Mouse (Mus musculus) liver, embryonic 12.5 days (tissue): ENCODE measurements around the gene Fgf9. TPM values are rescaled to one million over a fixed set of nuclear protein-coding genes. Genes with fewer than 3 reads are reported as not detected.

Experiments
- ATAC-seq: fragments of 200-750 bp; cut with Nextera tagmentation; 2 replicates; pipeline ENCODE4 v1.8.0; 2017; ENCODE audit warnings: moderate number of reproducible peaks, mild to moderate bottlenecking, moderate library complexity
- H3K27ac ChIP-seq: fragments of 300-500 bp; sonication (generic); 2 replicates; pipeline ENCODE4 v1.5.1; 2016; ENCODE audit warnings: mild to moderate bottlenecking
- H3K27me3 ChIP-seq: fragments of 300-500 bp; sonication (generic); replicated peaks from 2 replicates; pipeline ENCODE4 v1.6.1; 2016; ENCODE audit warnings: mild to moderate bottlenecking, moderate library complexity
- H3K36me3 ChIP-seq: fragments of 300-500 bp; sonication (generic); 2 replicates; pipeline ENCODE4 v1.6.1; 2016; ENCODE audit warnings: mild to moderate bottlenecking, moderate library complexity
- H3K4me1 ChIP-seq: fragments of 300-500 bp; sonication (generic); 2 replicates; pipeline ENCODE4 v1.6.1; 2016
- H3K4me2 ChIP-seq: fragments of 300-500 bp; sonication (generic); 2 replicates; pipeline ENCODE4 v1.6.1; 2016; ENCODE audit warnings: mild to moderate bottlenecking, moderate library complexity
- H3K4me3 ChIP-seq: fragments of 300-500 bp; sonication (generic); 2 replicates; pipeline ENCODE4 v1.5.1; 2016; ENCODE audit warnings: mild to moderate bottlenecking, moderate library complexity
- H3K9ac ChIP-seq: fragments of 300-500 bp; sonication (generic); 2 replicates; pipeline ENCODE4 v1.6.1; 2016; ENCODE audit warnings: mild to moderate bottlenecking, moderate library complexity
- H3K9me3 ChIP-seq: fragments of 300-500 bp; sonication (generic); replicated peaks from 2 replicates; pipeline ENCODE4 v1.6.1; 2016; ENCODE audit warnings: mild to moderate bottlenecking, moderate library complexity
- WGBS: fragments of 180-500 bp; shearing (Covaris S2); methylation state at CpG from one replicate; pipeline ENCODE4 v1.1.7; 2016; ENCODE audit not compliant: insufficient replicate concordance; 5-methylcytosine and 5-hydroxymethylcytosine counted together
- polyA plus RNA-seq: library from polyadenylated mRNA; unstranded; fragments of >200 nt; fragmentation: Nextera tagmentation; extraction: Ambion mirVana; gene quantifications from 2 replicates; pipeline ENCODE4 v1.2.1, GENCODE M21; 2016

Fgf9 gene
- polyA plus RNA-seq, 1 experiment from 2014 or later: 0.98 TPM

- no peak overlapping the region for H3K4me2 ChIP-seq
- H3K9ac ChIP-seq: no peak overlapping the region
- ATAC-seq: no peak
- H3K4me3 ChIP-seq: no peak overlapping the region
- no peaks in the 10 kb centered on the region for H3K4me1 ChIP-seq
- H3K27me3 ChIP-seq: peaks cover 2% of the 10 kb centered on the region; the same call in 1 of the 2 replicates
- no peaks in the 10 kb centered on the region for H3K36me3 ChIP-seq
- WGBS: 34% methylated on average over 6 of the region's 6 CpGs
- H3K27ac ChIP-seq: no peak overlapping the region
- H3K9me3 ChIP-seq: no peaks in the 10 kb centered on the region
These were observed 31.0 kb downstream of the Fgf9 start for GRCm38 (mm10) chr14:58101298-58101697.

DNA sequence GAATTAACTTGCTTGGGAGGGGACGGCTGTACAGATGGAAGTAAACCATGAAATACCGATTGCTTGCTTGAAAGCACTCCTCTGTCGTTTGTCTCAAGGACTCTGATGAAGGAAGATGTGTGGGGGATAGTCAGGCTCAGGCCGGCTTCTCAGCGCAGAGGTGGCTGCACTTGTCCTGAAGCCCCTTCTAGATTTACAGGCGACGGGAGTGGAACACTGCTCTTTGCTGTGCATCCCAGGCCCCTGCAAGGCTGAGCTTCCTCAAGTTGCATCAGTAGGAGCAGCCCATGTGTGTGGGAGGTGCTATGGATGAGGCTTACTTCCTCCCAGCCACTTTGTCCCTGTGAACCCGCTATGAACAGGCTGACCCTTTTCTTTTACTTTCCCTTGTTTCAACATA lies 33.9 kb downstream of the Fgf9 start:
- WGBS: 63% methylated on average over 8 of the region's 8 CpGs
- ATAC-seq: no peak
- H3K4me2 ChIP-seq: no peak overlapping the region

GRCm38 (mm10) chr14:58105596-58105995 lies 35.2 kb downstream of the Fgf9 start:
- 0 out of 2 replicates have a peak, but pooled peaks cover 2% of the 10 kb centered on the region for H3K27me3 ChIP-seq
- 67% methylated on average over 5 of the region's 5 CpGs for WGBS
- no peak for ATAC-seq
- H3K9me3 ChIP-seq: no peaks in the 10 kb centered on the region
- H3K27ac ChIP-seq: no peak overlapping the region
- H3K9ac ChIP-seq: no peak overlapping the region
- no peak overlapping the region for H3K4me2 ChIP-seq
- H3K4me1 ChIP-seq: no peaks in the 10 kb centered on the region
- H3K4me3 ChIP-seq: no peak overlapping the region
- no peaks in the 10 kb centered on the region for H3K36me3 ChIP-seq

More for the DNA sequence above, 33.9 kb downstream of the Fgf9 start:
- Histone ChIP-seq H3K4me3 (no peak overlapping the region), H3K9ac (no peak overlapping the region), H3K27me3 (0 out of 2 replicates have a peak, but pooled peaks cover 2% of the 10 kb centered on the region), H3K27ac (no peak overlapping the region), H3K4me1 (no peaks in the 10 kb centered on the region), H3K9me3 (no peaks in the 10 kb centered on the region), H3K36me3 (no peaks in the 10 kb centered on the region)

- no peak for ATAC-seq
- no peak overlapping the region for H3K9ac ChIP-seq
- no peaks in the 10 kb centered on the region for H3K27me3 ChIP-seq
- H3K27ac ChIP-seq: no peak overlapping the region
- no peak overlapping the region for H3K4me3 ChIP-seq
- no peaks in the 10 kb centered on the region for H3K9me3 ChIP-seq
- H3K4me1 ChIP-seq: no peaks in the 10 kb centered on the region
- 83% methylated on average over 9 of the region's 9 CpGs for WGBS
- no peaks in the 10 kb centered on the region for H3K36me3 ChIP-seq
- H3K4me2 ChIP-seq: no peak overlapping the region
These were observed 39.3 kb downstream of the Fgf9 start for GRCm38 (mm10) chr14:58109601-58110000.

GRCm38 (mm10) chr14:58111562-58111961 lies 41.2 kb downstream of the Fgf9 start:
- no peaks in the 10 kb centered on the region for H3K27me3 ChIP-seq
- H3K36me3 ChIP-seq: no peaks in the 10 kb centered on the region
- no peak overlapping the region for H3K4me3 ChIP-seq
- H3K9me3 ChIP-seq: no peaks in the 10 kb centered on the region
- no peak overlapping the region for H3K4me2 ChIP-seq
- ATAC-seq: no peak
- H3K27ac ChIP-seq: no peak overlapping the region
- 74% methylated on average over 10 of the region's 10 CpGs for WGBS
- no peak overlapping the region for H3K9ac ChIP-seq
- no peaks in the 10 kb centered on the region for H3K4me1 ChIP-seq

DNA sequence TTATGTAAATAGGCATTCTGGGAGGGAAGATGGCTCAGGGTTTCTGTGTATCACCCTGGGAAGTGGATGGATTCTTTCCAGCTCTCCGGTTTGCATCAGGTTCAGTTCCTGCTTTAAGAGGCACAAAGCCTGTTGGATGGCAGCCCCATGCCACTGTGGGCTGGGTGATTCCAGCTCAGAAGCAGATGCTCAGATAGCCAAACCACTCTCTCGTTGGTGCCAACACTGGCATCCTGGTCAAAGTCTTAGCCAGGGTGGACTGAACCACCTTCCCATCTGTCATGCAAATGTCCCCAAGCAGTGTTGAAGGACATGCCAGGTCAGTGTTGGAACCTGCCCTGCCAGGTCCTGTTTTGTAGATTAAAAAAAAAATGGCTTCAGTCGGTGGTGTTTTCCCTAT lies 42.0 kb downstream of the Fgf9 start:
- Histone ChIP-seq H3K9ac (no peak overlapping the region), H3K4me3 (no peak overlapping the region), H3K4me2 (no peak overlapping the region), H3K27ac (no peak overlapping the region), H3K4me1 (no peaks in the 10 kb centered on the region), H3K36me3 (no peaks in the 10 kb centered on the region), H3K27me3 (no peaks in the 10 kb centered on the region), H3K9me3 (no peaks in the 10 kb centered on the region)
- 57% methylated on average over 3 of the region's 3 CpGs for WGBS
- no peak for ATAC-seq

GRCm38 (mm10) chr14:58113180-58113579 lies 42.8 kb downstream of the Fgf9 start:
- Histone ChIP-seq H3K9me3 (no peaks in the 10 kb centered on the region), H3K27me3 (no peaks in the 10 kb centered on the region), H3K4me2 (no peak overlapping the region), H3K4me1 (no peaks in the 10 kb centered on the region), H3K9ac (no peak overlapping the region), H3K4me3 (no peak overlapping the region), H3K36me3 (no peaks in the 10 kb centered on the region), H3K27ac (no peak overlapping the region)
- ATAC-seq: no peak
- WGBS: 53% methylated on average over 6 of the region's 6 CpGs

- Histone ChIP-seq H3K27ac (no peak overlapping the region), H3K27me3 (no peaks in the 10 kb centered on the region), H3K9me3 (no peaks in the 10 kb centered on the region), H3K36me3 (no peaks in the 10 kb centered on the region), H3K9ac (no peak overlapping the region), H3K4me2 (no peak overlapping the region), H3K4me3 (no peak overlapping the region), H3K4me1 (no peaks in the 10 kb centered on the region)
- WGBS: 77% methylated on average over 2 of the region's 2 CpGs
- ATAC-seq: no peak
These were observed 43.8 kb downstream of the Fgf9 start for GRCm38 (mm10) chr14:58114146-58114545.

GRCm38 (mm10) chr14:58124625-58125024 lies 54.3 kb downstream of the Fgf9 start:
- Histone ChIP-seq H3K27me3 (no peaks in the 10 kb centered on the region), H3K9me3 (no peaks in the 10 kb centered on the region), H3K36me3 (no peaks in the 10 kb centered on the region), H3K9ac (no peak overlapping the region), H3K4me3 (no peak overlapping the region), H3K27ac (no peak overlapping the region), H3K4me2 (no peak overlapping the region), H3K4me1 (no peaks in the 10 kb centered on the region)
- ATAC-seq: no peak

DNA sequence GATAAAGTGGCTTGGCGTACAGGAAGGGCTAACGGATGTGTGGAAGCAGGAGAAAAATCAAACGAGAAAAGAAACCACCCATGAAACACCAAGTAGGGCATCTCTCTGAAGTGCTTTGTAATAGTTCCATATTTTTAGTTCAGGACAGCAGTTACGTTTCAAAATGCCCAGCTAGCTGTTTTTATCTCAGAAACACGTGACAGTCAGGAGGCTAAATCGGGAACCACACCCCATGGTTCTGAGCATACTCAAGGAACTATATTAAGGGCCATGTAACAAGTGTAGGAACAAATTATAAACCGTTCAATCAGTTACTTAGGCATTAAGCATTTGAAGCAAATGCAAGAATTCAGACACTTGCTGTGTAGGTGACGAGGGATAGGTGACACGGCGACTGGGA lies 56.2 kb downstream of the Fgf9 start:
- H3K4me3 ChIP-seq: no peak overlapping the region
- no peak overlapping the region for H3K9ac ChIP-seq
- 75% methylated on average over 10 of the region's 10 CpGs for WGBS

DNA sequence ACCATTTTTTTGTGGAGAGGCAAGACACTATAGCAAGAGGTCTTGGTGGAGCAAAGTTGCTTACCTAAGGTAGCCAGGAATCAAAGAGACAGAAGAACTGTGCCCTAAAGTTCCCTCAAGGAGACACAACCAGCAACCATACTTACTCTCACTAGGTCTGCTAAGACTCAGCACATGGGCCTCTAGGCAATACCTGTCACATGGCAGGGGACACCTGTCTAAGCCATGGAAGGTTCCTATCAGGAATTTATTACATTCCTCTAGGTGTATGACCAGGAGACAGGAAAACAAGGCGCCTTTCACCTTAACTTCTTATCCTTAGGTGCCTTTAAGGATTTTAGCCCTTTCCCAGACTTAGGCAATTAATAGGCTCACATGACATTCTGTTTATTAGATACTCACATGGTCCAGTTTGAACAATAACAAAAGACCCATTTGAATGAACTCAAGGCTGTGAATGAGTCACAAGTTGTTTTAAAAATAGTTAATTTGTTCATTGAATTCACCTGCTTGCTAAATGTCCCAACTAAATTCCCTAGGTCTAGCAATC lies 69.2 kb downstream of the Fgf9 start:
- Histone ChIP-seq H3K9me3 (no peaks in the 10 kb centered on the region), H3K9ac (no peak overlapping the region), H3K27ac (no peak overlapping the region), H3K4me1 (no peaks in the 10 kb centered on the region), H3K4me2 (no peak overlapping the region), H3K4me3 (no peak overlapping the region), H3K36me3 (no peaks in the 10 kb centered on the region), H3K27me3 (no peaks in the 10 kb centered on the region)
- 49% methylated on average over 1 of the region's 1 CpGs for WGBS
- no peak for ATAC-seq

More for the DNA sequence above, 56.2 kb downstream of the Fgf9 start:
- Histone ChIP-seq H3K4me1 (no peaks in the 10 kb centered on the region), H3K36me3 (no peaks in the 10 kb centered on the region), H3K27me3 (no peaks in the 10 kb centered on the region), H3K9me3 (no peaks in the 10 kb centered on the region), H3K27ac (no peak overlapping the region), H3K4me2 (no peak overlapping the region)
- ATAC-seq: no peak

DNA sequence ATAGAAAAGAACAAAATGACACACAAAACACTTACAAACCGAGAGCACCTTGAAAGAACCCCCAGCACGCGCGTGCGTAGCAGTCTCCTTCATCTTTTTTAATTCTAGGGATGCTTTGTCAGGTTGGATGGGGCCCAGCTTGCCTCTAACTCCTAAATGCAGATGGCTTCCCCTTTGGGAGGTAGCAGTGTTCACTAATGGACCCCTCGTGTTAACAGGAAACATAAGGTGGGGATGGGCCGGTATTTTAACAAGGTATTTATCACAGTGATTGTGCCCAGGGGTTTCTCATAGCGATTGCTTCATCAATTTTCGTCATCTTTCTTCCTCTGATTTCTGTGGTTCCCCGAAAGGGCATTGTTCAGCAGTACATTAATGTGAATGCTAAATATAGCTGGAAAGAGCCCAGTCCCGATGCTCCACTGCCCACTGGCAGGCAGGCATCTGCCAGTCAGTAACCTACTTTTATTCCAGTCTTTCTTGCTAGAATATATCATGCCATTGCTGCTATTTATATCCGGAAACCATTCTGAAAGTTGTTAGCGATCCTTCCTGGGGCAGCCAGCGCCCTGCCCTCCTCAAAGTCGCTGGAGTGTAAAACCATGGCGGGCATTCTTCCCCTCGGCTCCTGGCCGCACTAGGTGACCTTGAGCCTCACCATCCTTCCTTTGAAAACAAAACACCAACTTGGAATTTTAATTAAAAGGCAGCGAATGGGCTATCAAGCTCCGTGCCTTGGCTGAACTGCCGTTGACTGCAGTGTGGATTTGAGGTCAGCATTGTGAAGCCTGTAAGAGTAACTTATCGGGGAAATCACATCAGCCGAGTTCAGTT lies 79.5 kb downstream of the Fgf9 start:
- no peak overlapping the region for H3K4me3 ChIP-seq
- H3K27me3 ChIP-seq: no peaks in the 10 kb centered on the region
- no peaks in the 10 kb centered on the region for H3K9me3 ChIP-seq
- H3K4me1 ChIP-seq: no peaks in the 10 kb centered on the region
- WGBS: 67% methylated on average over 23 of the region's 23 CpGs
- H3K27ac ChIP-seq: no peak overlapping the region
- H3K4me2 ChIP-seq: no peak overlapping the region
- no peak overlapping the region for H3K9ac ChIP-seq
- no peaks in the 10 kb centered on the region for H3K36me3 ChIP-seq
- ATAC-seq: no peak
